Mouse (Mus musculus) gastrocnemius, postnatal 10 days (tissue): ENCODE data around the gene Olfr1480. TPM values are rescaled to one million over a fixed set of nuclear protein-coding genes. Genes with fewer than 3 reads are reported as not detected.

Experiments
- DNase-seq: peaks from one replicate; pipeline ENCODE4 v3.0.0; 2021; ENCODE audit warnings: mixed read lengths
- long read RNA-seq, 2 experiments: library from polyadenylated mRNA; stranded (forward); transcript quantifications; one replicate each; pipeline ENCODE4 v2.0.0; 2021
- total RNA-seq, 2 experiments: library from RNA; stranded (reverse); gene quantifications; 2 replicates each; pipeline ENCODE4 v1.2.3; 2021

The Olfr1480 gene
- not detected for total RNA-seq
- long read RNA-seq, experiment 1, result 0 reads
- long read RNA-seq, experiment 2, result 0 reads

DNA sequence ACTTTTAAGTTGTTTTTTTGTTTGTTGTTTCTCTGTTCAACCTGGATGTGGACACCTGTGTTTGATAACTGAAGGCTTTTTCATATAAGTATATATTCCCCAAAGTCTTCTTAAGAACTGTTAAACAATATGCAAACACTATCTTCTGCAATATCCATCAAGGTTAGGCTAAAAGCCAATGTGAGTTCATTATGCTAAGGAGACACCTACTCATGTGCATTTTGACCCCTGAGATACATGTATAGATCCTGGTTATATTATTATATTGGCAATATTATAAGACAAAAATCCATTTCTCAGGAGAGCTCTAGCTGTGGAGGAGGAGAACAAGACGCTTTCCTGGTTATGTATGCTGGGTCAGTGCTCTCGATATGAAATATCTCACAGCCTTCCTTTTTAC, at the start of gene Olfr1480:
Gene Olfr1480 (plus strand): TSS at position 301 of the 400 bp plus-strand sequence.
- no peak for DNase-seq

DNA sequence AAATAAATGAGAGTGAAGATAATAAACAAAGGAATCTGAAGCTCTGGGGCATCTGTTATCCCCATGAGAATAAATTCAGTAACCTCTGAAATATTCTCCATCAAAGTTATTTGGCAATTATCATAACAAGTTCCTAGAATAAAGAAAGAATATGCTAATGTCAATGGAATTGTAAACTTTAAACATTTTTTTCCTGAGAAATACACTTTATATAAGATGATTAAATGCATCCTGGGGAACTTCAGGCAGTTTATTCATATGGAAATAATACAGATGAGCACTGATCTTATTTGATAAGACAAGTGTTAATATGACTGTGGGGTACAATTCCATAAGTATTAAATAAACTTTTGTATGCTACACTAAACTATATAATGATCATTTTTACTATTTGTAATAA, 47.6 kb upstream of the Olfr1480 start, which contains the start of gene Olfr1475:
Gene Olfr1475 (minus strand): TSS at position 101 of the 400 bp plus-strand sequence.
- DNase-seq, result no peak

GRCm38 (mm10) chr19:13500246-13500645, 27.5 kb upstream of the Olfr1480 start, which contains the start of gene Olfr1477:
Gene Olfr1477 (plus strand): TSS chr19:13500546.
- no peak for DNase-seq

Other genes starting within 250 kb of the Olfr1480 start
- gene Olfr1465, start 212.4 kb upstream of the Olfr1480 start, total RNA-seq, result not detected
- not detected for gene Olfr1466, start 189.1 kb upstream of the Olfr1480 start, total RNA-seq
- not detected for gene Olfr1467, start 165.7 kb upstream of the Olfr1480 start, total RNA-seq
- gene Olfr1469, start 120.1 kb upstream of the Olfr1480 start, total RNA-seq, result not detected
- not detected for gene Olfr1471, start 84.5 kb upstream of the Olfr1480 start, total RNA-seq
- gene Olfr1472, start 71.8 kb upstream of the Olfr1480 start, total RNA-seq, result not detected
- not detected for gene Olfr1474, start 58.3 kb upstream of the Olfr1480 start, total RNA-seq
- not detected for gene Olfr1475, start 47.7 kb upstream of the Olfr1480 start, total RNA-seq
- not detected for gene Olfr1477, start 27.4 kb upstream of the Olfr1480 start, total RNA-seq
- not detected for gene Olfr1484, start 55.6 kb downstream of the Olfr1480 start, total RNA-seq
- gene Olfr1487, start 89.5 kb downstream of the Olfr1480 start, total RNA-seq, result not detected
- gene Olfr1489, start 103.7 kb downstream of the Olfr1480 start, total RNA-seq, result not detected
- gene Olfr1490, start 123.2 kb downstream of the Olfr1480 start, total RNA-seq, result not detected
- gene Olfr1491, start 169.4 kb downstream of the Olfr1480 start, total RNA-seq, result not detected
- not detected for gene Olfr1493-ps1, start 195.4 kb downstream of the Olfr1480 start, total RNA-seq
- not detected for gene Olfr1494, start 211.8 kb downstream of the Olfr1480 start, total RNA-seq
- not detected for gene Olfr1495, start 236.7 kb downstream of the Olfr1480 start, total RNA-seq
- not detected for gene Olfr1496, start 250.0 kb downstream of the Olfr1480 start, total RNA-seq